Mouse (Mus musculus): ENCODE results near the gene Olfr1232. TPM values are rescaled to one million over a fixed set of nuclear protein-coding genes. Genes with fewer than 3 reads are reported as not detected.

Olfr1232 gene
- not detected in 2 replicates for polyA plus RNA-seq (2015; fragmentation: Nextera tagmentation; extraction: Ambion mirVana)

- Histone ChIP-seq H3K27me3 (no peaks in the 10 kb centered on the region), H3K4me1 (no peaks in the 10 kb centered on the region)
- ATAC-seq (ENCODE audit: insufficient number of reproducible peaks, low FRiP score, low TSS enrichment, low read depth) = no peak
These were observed at the start of gene Olfr1232 for GRCm38 (mm10) chr2:89329575-89329974. Gene Olfr1232 (minus strand): TSS chr2:89329675.

GRCm38 (mm10) chr2:89364765-89365164 lies 35.3 kb upstream of the Olfr1232 start, which contains the start of gene Olfr1234:
Gene Olfr1234 (minus strand): TSS chr2:89364865.
- Histone ChIP-seq H3K4me1 (no peaks in the 10 kb centered on the region), H3K36me3 (no peaks in the 10 kb centered on the region), H3K27me3 (no peaks in the 10 kb centered on the region), H3K27ac (replicated peaks) (no peak within 1 kb of the TSS), H3K4me3 (replicated peaks) (no peak within 1 kb of the TSS), H3K4me2 (replicated peaks) (no peak within 1 kb of the TSS), H3K9me3 (replicated peaks) (no peaks in the 10 kb centered on the region), H3K9ac (no peak within 1 kb of the TSS)
- ATAC-seq (ENCODE audit: insufficient number of reproducible peaks, low FRiP score, low TSS enrichment, low read depth) = no peak
- 78% methylated on average over 4 of the region's 4 CpGs for WGBS

More at GRCm38 (mm10) chr2:89329575-89329974, at the start of gene Olfr1232:
- Histone ChIP-seq H3K4me3 (replicated peaks) (no peak within 1 kb of the TSS), H3K36me3 (no peaks in the 10 kb centered on the region), H3K9ac (no peak within 1 kb of the TSS), H3K27ac (replicated peaks) (no peak within 1 kb of the TSS), H3K9me3 (replicated peaks) (no peaks in the 10 kb centered on the region), H3K4me2 (replicated peaks) (no peak within 1 kb of the TSS)

GRCm38 (mm10) chr2:89342298-89342697 lies 12.8 kb upstream of the Olfr1232 start, which contains the start of gene Olfr1233:
Gene Olfr1233 (minus strand): TSS chr2:89342398.
- Histone ChIP-seq H3K4me3 (replicated peaks) (no peak within 1 kb of the TSS), H3K9me3 (replicated peaks) (no peaks in the 10 kb centered on the region), H3K27ac (replicated peaks) (no peak within 1 kb of the TSS), H3K4me1 (no peaks in the 10 kb centered on the region), H3K36me3 (no peaks in the 10 kb centered on the region), H3K4me2 (replicated peaks) (no peak within 1 kb of the TSS), H3K9ac (no peak within 1 kb of the TSS), H3K27me3 (no peaks in the 10 kb centered on the region)
- ATAC-seq (ENCODE audit: insufficient number of reproducible peaks, low FRiP score, low TSS enrichment, low read depth) = no peak

- no peak within 1 kb of the TSS for H3K9ac ChIP-seq
- H3K36me3 ChIP-seq = no peaks in the 10 kb centered on the region
- WGBS = 71% methylated on average over 2 of the region's 2 CpGs
- H3K4me1 ChIP-seq = no peaks in the 10 kb centered on the region
- no peak within 1 kb of the TSS for H3K27ac ChIP-seq (replicated peaks)
- no peak within 1 kb of the TSS for H3K4me2 ChIP-seq (replicated peaks)
- no peaks in the 10 kb centered on the region for H3K27me3 ChIP-seq
- ATAC-seq (ENCODE audit: insufficient number of reproducible peaks, low FRiP score, low TSS enrichment, low read depth) = no peak
- H3K9me3 ChIP-seq (replicated peaks) = no peaks in the 10 kb centered on the region
- no peak within 1 kb of the TSS for H3K4me3 ChIP-seq (replicated peaks)
These were observed 22.5 kb downstream of the Olfr1232 start, which contains the start of gene Olfr1231 for GRCm38 (mm10) chr2:89306974-89307373. Gene Olfr1231 (minus strand): TSS chr2:89307074.

GRCm38 (mm10) chr2:89297168-89297567 lies 32.3 kb downstream of the Olfr1232 start, which contains the start of gene Olfr1230:
Gene Olfr1230 (minus strand): TSS chr2:89297268.
- Histone ChIP-seq H3K4me2 (replicated peaks) (no peak within 1 kb of the TSS), H3K4me1 (no peaks in the 10 kb centered on the region), H3K9ac (no peak within 1 kb of the TSS), H3K9me3 (replicated peaks) (no peaks in the 10 kb centered on the region), H3K27me3 (no peaks in the 10 kb centered on the region), H3K36me3 (no peaks in the 10 kb centered on the region), H3K4me3 (replicated peaks) (no peak within 1 kb of the TSS), H3K27ac (replicated peaks) (no peak within 1 kb of the TSS)
- WGBS = 89% methylated on average over 1 of the region's 1 CpGs
- ATAC-seq (ENCODE audit: insufficient number of reproducible peaks, low FRiP score, low TSS enrichment, low read depth) = no peak

- H3K27me3 ChIP-seq = no peaks in the 10 kb centered on the region
- no peak within 1 kb of the TSS for H3K9ac ChIP-seq
- H3K4me1 ChIP-seq = no peaks in the 10 kb centered on the region
- no peak within 1 kb of the TSS for H3K4me3 ChIP-seq (replicated peaks)
- no peak within 1 kb of the TSS for H3K4me2 ChIP-seq (replicated peaks)
- H3K9me3 ChIP-seq (replicated peaks) = no peaks in the 10 kb centered on the region
- WGBS = 76% methylated on average over 2 of the region's 2 CpGs
- no peak for ATAC-seq (ENCODE audit: insufficient number of reproducible peaks, low FRiP score, low TSS enrichment, low read depth)
- H3K27ac ChIP-seq (replicated peaks) = no peak within 1 kb of the TSS
- H3K36me3 ChIP-seq = no peaks in the 10 kb centered on the region
These were observed 41.6 kb downstream of the Olfr1232 start, which contains the start of gene Olfr1229 for GRCm38 (mm10) chr2:89287914-89288313. Gene Olfr1229 (minus strand): TSS chr2:89288014.

Other genes with a start within 250 kb of the Olfr1232 start
- not detected in 2 replicates for gene Olfr1219, start 246.2 kb downstream of the Olfr1232 start, polyA plus RNA-seq (2015; fragmentation: Nextera tagmentation; extraction: Ambion mirVana)
- gene Olfr1220, start 222.8 kb downstream of the Olfr1232 start, polyA plus RNA-seq (2015; fragmentation: Nextera tagmentation; extraction: Ambion mirVana) = not detected in 2 replicates
- 0.24 TPM in 1 of 2 replicates, not detected in the other for gene Olfr1221, start 212.4 kb downstream of the Olfr1232 start, polyA plus RNA-seq (2015; fragmentation: Nextera tagmentation; extraction: Ambion mirVana)
- 0.05 TPM in 1 of 2 replicates, not detected in the other for gene Olfr1222, start 196.6 kb downstream of the Olfr1232 start, polyA plus RNA-seq (2015; fragmentation: Nextera tagmentation; extraction: Ambion mirVana)
- gene Olfr1223, start 178.1 kb downstream of the Olfr1232 start, polyA plus RNA-seq (2015; fragmentation: Nextera tagmentation; extraction: Ambion mirVana) = not detected in 2 replicates
- not detected in 2 replicates for gene Olfr1224-ps1, start 165.6 kb downstream of the Olfr1232 start, polyA plus RNA-seq (2015; fragmentation: Nextera tagmentation; extraction: Ambion mirVana)
- gene Olfr1225, start 155.0 kb downstream of the Olfr1232 start, polyA plus RNA-seq (2015; fragmentation: Nextera tagmentation; extraction: Ambion mirVana) = not detected in 2 replicates
- gene Olfr1226, start 129.6 kb downstream of the Olfr1232 start, polyA plus RNA-seq (2015; fragmentation: Nextera tagmentation; extraction: Ambion mirVana) = not detected in 2 replicates
- gene Olfr1228, start 75.6 kb downstream of the Olfr1232 start, polyA plus RNA-seq (2015; fragmentation: Nextera tagmentation; extraction: Ambion mirVana) = not detected in 2 replicates
- gene Olfr1229, start 41.7 kb downstream of the Olfr1232 start, polyA plus RNA-seq (2015; fragmentation: Nextera tagmentation; extraction: Ambion mirVana) = not detected in 2 replicates
- not detected in 2 replicates for gene Olfr1230, start 32.4 kb downstream of the Olfr1232 start, polyA plus RNA-seq (2015; fragmentation: Nextera tagmentation; extraction: Ambion mirVana)
- 0.11 TPM in 1 of 2 replicates, not detected in the other for gene Olfr1231, start 22.6 kb downstream of the Olfr1232 start, polyA plus RNA-seq (2015; fragmentation: Nextera tagmentation; extraction: Ambion mirVana)
- not detected in 2 replicates for gene Olfr1233, start 12.7 kb upstream of the Olfr1232 start, polyA plus RNA-seq (2015; fragmentation: Nextera tagmentation; extraction: Ambion mirVana)
- gene Olfr1234, start 35.2 kb upstream of the Olfr1232 start, polyA plus RNA-seq (2015; fragmentation: Nextera tagmentation; extraction: Ambion mirVana) = 0.08 TPM in 1 of 2 replicates, not detected in the other
- gene Olfr1238, start 80.0 kb upstream of the Olfr1232 start, polyA plus RNA-seq (2015; fragmentation: Nextera tagmentation; extraction: Ambion mirVana) = not detected in 2 replicates
- 0.12 TPM in 1 of 2 replicates, not detected in the other for gene Olfr1239, start 90.7 kb upstream of the Olfr1232 start, polyA plus RNA-seq (2015; fragmentation: Nextera tagmentation; extraction: Ambion mirVana)
- 0.13 and 0.14 TPM in 2 replicates for gene Olfr1240, start 113.3 kb upstream of the Olfr1232 start, polyA plus RNA-seq (2015; fragmentation: Nextera tagmentation; extraction: Ambion mirVana)
- gene Olfr1241, start 157.5 kb upstream of the Olfr1232 start, polyA plus RNA-seq (2015; fragmentation: Nextera tagmentation; extraction: Ambion mirVana) = not detected in 2 replicates
- not detected in 2 replicates for gene Olfr1242, start 168.7 kb upstream of the Olfr1232 start, polyA plus RNA-seq (2015; fragmentation: Nextera tagmentation; extraction: Ambion mirVana)
- not detected in 2 replicates for gene Olfr1243, start 201.8 kb upstream of the Olfr1232 start, polyA plus RNA-seq (2015; fragmentation: Nextera tagmentation; extraction: Ambion mirVana)
- gene Olfr1245, start 248.8 kb upstream of the Olfr1232 start, polyA plus RNA-seq (2015; fragmentation: Nextera tagmentation; extraction: Ambion mirVana) = not detected in 2 replicates

Data from embryonic facial prominence, embryonic 15.5 days (tissue).